Mouse (Mus musculus) forebrain, embryonic 15.5 days (tissue): ENCODE measurements around the gene Retnla. TPM values are rescaled to one million over a fixed set of nuclear protein-coding genes. Genes with fewer than 3 reads are reported as not detected.
"Not testable (repeated sequence)": the region's sequence is repeated elsewhere in the genome, so short reads cannot be mapped to it uniquely, and the experiment has no call there.

ENCODE experiments used
- ATAC-seq: fragments of 200-750 bp; cut with Nextera tagmentation; replicated peaks from 2 replicates; pipeline ENCODE4 v1.8.0; 2017; ENCODE audit warnings: mild to moderate bottlenecking, moderate TSS enrichment, moderate library complexity
- H3K27ac ChIP-seq: fragments of 300-500 bp; sonication (generic); replicated peaks from 2 replicates; pipeline ENCODE4 v1.5.1; 2015; ENCODE audit warnings: mild to moderate bottlenecking, inconsistent platforms
- H3K27me3 ChIP-seq: fragments of 300-500 bp; sonication (generic); 2 replicates; pipeline ENCODE4 v1.6.1; 2015; ENCODE audit warnings: inconsistent platforms
- H3K36me3 ChIP-seq: fragments of 300-500 bp; sonication (generic); 2 replicates; pipeline ENCODE4 v1.6.1; 2015; ENCODE audit warnings: mild to moderate bottlenecking, inconsistent platforms
- H3K4me1 ChIP-seq: fragments of 300-500 bp; sonication (generic); 2 replicates; pipeline ENCODE4 v1.6.1; 2015; ENCODE audit warnings: inconsistent platforms
- H3K4me2 ChIP-seq: fragments of 300-500 bp; sonication (generic); replicated peaks from 2 replicates; pipeline ENCODE4 v1.6.1; 2015; ENCODE audit warnings: mild to moderate bottlenecking, inconsistent platforms
- H3K4me3 ChIP-seq: fragments of 300-500 bp; sonication (generic); 2 replicates; pipeline ENCODE4 v1.5.1; 2015; ENCODE audit warnings: mild to moderate bottlenecking, inconsistent platforms
- H3K9ac ChIP-seq: fragments of 300-500 bp; sonication (generic); replicated peaks from 2 replicates; pipeline ENCODE4 v1.6.1; 2015; ENCODE audit warnings: mild to moderate bottlenecking, inconsistent platforms
- H3K9me3 ChIP-seq: fragments of 300-500 bp; sonication (generic); 2 replicates; pipeline ENCODE4 v1.6.1; 2016; ENCODE audit warnings: inconsistent platforms
- WGBS: fragments of 180-500 bp; shearing (Covaris S2); methylation state at CpG from one replicate; pipeline ENCODE4 v1.1.7; 2015; ENCODE audit warnings: mixed read lengths; 5-methylcytosine and 5-hydroxymethylcytosine counted together
- polyA plus RNA-seq: library from polyadenylated mRNA; unstranded; fragments of >200 nt; fragmentation: Nextera tagmentation; extraction: Ambion mirVana; gene quantifications from 2 replicates; pipeline ENCODE4 v1.2.1, GENCODE M21; 2015

Retnla gene
- polyA plus RNA-seq, 1 experiment from 2014 or later = not detected

DNA sequence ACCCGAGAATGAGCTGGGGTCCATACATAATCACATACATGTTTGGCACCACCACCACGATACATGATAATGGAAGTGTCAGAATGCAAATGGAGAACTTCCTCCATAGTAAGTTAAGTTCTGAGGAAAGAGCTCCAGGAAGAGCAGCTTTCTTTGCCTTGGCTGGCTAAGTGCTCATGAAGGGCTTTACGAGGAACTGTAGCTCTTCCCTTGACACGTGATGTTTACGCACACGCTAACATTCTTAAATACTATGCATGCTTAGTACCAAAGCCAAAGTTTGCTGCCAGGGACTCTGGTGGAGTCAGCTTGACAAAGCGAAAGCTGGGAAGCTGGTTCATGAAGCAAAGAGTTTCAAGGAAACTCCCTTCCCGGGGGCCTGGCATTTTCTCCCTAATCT, 10.3 kb upstream of the Retnla start:
- Histone ChIP-seq H3K4me1 (no peaks in the 10 kb centered on the region), H3K36me3 (no peaks in the 10 kb centered on the region), H3K9ac (no peak overlapping the region), H3K4me3 (no peak overlapping the region), H3K9me3 (no peaks in the 10 kb centered on the region), H3K27ac (no peak overlapping the region), H3K27me3 (no peaks in the 10 kb centered on the region), H3K4me2 (no peak overlapping the region)
- 90% methylated on average over 8 of the region's 8 CpGs for WGBS
- no peak for ATAC-seq

DNA sequence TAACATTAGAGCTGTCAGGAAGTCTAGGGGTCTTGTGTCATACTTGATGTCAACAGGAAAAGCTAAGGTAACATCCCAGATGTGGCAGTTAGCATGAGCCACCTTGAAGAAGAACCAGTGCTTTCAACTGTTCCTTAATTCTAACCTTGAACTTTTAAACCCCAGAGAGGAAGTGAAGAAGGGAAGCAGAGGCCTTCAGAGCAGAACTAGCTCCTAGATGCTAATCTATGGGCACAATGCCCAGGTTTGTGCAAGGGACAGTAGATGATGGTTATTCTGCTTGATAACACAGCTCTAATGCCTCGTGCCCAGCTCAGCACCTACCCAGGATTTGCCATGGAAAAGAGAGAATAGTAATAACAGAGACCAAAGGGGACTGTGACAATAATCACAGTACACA, 8.7 kb upstream of the Retnla start:
- not testable (repeated sequence) for H3K36me3 ChIP-seq, ATAC-seq, H3K4me3 ChIP-seq, H3K27me3 ChIP-seq, H3K4me2 ChIP-seq, H3K9me3 ChIP-seq, H3K9ac ChIP-seq, H3K4me1 ChIP-seq, H3K27ac ChIP-seq
- 62% methylated on average over 1 of the region's 1 CpGs for WGBS

DNA sequence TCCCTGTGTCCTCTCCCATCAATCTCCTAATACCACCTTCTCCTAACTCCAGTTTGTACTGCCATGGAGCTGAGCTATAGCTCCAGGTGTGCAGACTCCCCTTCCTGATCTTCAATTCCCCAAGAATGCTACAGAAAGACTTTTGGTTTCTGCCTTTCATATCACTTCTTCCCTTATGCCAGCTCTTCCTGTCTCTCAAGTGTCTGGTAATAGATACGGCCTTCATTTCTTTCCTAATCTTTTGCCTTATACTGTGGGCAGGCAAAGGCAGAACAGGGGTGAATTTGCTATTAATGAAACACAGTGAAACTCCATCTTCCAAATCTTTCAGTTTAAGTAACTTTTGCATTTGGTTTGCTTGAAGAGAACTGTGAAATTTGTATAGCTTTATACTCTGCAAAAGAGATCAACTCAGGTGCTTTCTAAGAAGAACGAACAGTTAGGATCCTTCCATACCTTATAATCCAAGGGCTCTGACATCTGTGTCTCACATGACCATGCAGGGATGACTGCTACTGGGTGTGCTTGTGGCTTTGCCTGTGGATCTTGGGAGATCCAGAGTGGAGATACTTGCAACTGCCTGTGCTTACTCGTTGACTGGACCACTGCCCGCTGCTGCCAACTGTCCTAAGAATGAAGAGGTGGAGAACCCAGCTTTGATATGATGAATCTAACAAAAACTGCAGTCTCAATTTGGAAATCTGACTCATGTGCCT, 1.5 kb downstream of the Retnla start:
- H3K9me3 ChIP-seq = no peaks in the 10 kb centered on the region
- H3K4me2 ChIP-seq = no peak overlapping the region
- no peaks in the 10 kb centered on the region for H3K27me3 ChIP-seq
- H3K4me1 ChIP-seq = no peaks in the 10 kb centered on the region
- WGBS = 94% methylated on average over 4 of the region's 4 CpGs
- H3K9ac ChIP-seq = no peak overlapping the region
- ATAC-seq = no peak
- no peak overlapping the region for H3K4me3 ChIP-seq
- no peaks in the 10 kb centered on the region for H3K36me3 ChIP-seq
- H3K27ac ChIP-seq = no peak overlapping the region

DNA sequence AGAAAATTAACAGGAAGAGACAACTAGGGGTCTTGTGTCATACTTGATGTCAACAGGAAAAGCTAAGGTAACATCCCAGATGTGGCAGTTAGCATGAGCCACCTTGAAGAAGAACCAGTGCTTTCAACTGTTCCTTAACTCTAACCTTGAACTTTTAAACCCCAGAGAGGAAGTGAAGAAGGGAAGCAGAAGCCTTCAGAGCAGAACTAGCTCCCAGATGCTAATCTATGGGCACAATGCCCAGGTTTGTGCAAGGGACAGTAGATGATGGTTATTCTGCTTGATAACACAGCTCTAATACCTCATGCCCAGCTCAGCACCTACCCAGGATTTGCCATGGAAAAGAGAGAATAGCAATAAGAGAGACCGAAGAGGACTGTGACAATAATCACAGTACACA, 22.7 kb downstream of the Retnla start:
- ATAC-seq, H3K9me3 ChIP-seq, H3K36me3 ChIP-seq, H3K27me3 ChIP-seq, H3K4me1 ChIP-seq, H3K9ac ChIP-seq, H3K4me2 ChIP-seq, H3K4me3 ChIP-seq, H3K27ac ChIP-seq: not testable (repeated sequence)
- 93% methylated on average over 1 of the region's 1 CpGs for whole genome bisulfite sequencing

- WGBS = 66% methylated on average over 2 of the region's 2 CpGs
- H3K9ac ChIP-seq = no peak overlapping the region
These were observed 25.3 kb downstream of the Retnla start for GRCm38 (mm10) chr16:48867690-48868089.

DNA sequence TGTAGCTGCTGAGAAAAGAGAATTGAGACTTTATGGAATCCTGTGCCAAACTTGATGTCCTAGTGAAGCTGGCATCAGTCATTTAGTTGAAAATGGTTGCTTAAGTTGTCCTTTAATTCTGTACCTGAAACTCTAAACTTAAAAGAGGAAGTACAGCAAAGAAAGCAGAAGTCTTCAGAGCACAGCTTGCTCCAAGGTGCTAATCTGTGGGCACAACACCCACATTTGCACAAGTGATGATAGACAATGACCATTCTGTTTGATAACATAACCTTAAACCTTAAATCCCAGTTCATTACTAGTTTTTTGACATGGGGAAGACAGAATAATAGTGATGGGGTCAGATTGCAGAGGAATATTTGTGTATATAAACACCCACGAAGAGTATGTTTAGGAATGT, 26.3 kb downstream of the Retnla start:
- Histone ChIP-seq H3K27ac (no peak overlapping the region), H3K4me2 (no peak overlapping the region), H3K36me3 (no peaks in the 10 kb centered on the region), H3K27me3 (no peaks in the 10 kb centered on the region), H3K4me3 (no peak overlapping the region), H3K9me3 (no peaks in the 10 kb centered on the region), H3K9ac (no peak overlapping the region), H3K4me1 (no peaks in the 10 kb centered on the region)
- ATAC-seq = no peak
- 92% methylated on average over 1 of the region's 1 CpGs for WGBS

More at GRCm38 (mm10) chr16:48867690-48868089, 25.3 kb downstream of the Retnla start:
- H3K4me2 ChIP-seq = no peak overlapping the region
- no peaks in the 10 kb centered on the region for H3K4me1 ChIP-seq
- H3K4me3 ChIP-seq = no peak overlapping the region
- no peak for ATAC-seq
- no peaks in the 10 kb centered on the region for H3K9me3 ChIP-seq
- H3K36me3 ChIP-seq = no peaks in the 10 kb centered on the region
- no peak overlapping the region for H3K27ac ChIP-seq
- no peaks in the 10 kb centered on the region for H3K27me3 ChIP-seq

DNA sequence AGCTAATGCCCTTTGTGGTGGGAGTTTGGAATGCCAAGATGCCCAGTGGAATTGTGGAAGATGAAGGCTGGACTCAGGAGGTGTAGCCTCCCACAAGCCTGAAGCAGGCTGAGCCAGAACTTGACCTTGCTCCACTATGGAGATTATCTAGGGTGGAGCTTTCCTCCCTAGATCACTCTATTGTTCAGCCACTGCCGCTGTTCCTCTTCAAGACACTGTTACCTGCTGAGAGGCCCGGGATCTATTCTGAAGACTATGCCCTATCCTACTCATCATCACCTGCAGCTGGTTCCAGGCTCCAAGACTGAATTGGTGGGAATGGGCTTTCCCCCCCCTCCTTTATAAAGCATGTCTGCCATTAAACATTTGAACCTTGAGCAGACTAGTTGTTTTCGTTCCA, 27.3 kb downstream of the Retnla start:
- H3K27ac ChIP-seq = no peak overlapping the region
- no peak for ATAC-seq
- WGBS = 70% methylated on average over 3 of the region's 3 CpGs
- H3K36me3 ChIP-seq = no peaks in the 10 kb centered on the region
- H3K4me3 ChIP-seq = no peak overlapping the region
- H3K27me3 ChIP-seq = no peaks in the 10 kb centered on the region
- no peaks in the 10 kb centered on the region for H3K9me3 ChIP-seq
- no peak overlapping the region for H3K9ac ChIP-seq
- no peak overlapping the region for H3K4me2 ChIP-seq
- H3K4me1 ChIP-seq = no peaks in the 10 kb centered on the region

DNA sequence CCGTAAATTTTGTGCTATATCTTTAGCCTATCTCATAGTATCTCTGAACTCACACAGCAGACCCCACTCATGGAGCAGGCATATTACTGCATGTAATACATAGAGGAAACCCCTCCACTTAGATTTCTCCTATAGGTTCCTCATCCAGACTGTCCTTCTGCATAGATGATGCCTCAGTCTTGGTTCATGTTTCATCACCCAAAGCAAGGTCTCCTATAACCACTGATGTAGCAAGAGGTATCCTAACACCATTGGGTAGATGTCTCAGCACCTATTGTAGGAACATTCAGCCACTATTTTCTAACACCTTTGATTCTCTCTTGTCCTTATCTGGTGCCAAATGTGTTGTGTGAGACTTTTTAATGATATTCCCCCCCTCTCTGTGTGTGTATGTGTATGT, 29.4 kb downstream of the Retnla start:
- Histone ChIP-seq H3K27ac (no peak overlapping the region), H3K4me3 (no peak overlapping the region), H3K27me3 (no peaks in the 10 kb centered on the region), H3K4me2 (no peak overlapping the region), H3K4me1 (no peaks in the 10 kb centered on the region), H3K36me3 (no peaks in the 10 kb centered on the region), H3K9me3 (no peaks in the 10 kb centered on the region), H3K9ac (no peak overlapping the region)
- 88% methylated on average over 1 of the region's 1 CpGs for WGBS
- ATAC-seq = no peak

DNA sequence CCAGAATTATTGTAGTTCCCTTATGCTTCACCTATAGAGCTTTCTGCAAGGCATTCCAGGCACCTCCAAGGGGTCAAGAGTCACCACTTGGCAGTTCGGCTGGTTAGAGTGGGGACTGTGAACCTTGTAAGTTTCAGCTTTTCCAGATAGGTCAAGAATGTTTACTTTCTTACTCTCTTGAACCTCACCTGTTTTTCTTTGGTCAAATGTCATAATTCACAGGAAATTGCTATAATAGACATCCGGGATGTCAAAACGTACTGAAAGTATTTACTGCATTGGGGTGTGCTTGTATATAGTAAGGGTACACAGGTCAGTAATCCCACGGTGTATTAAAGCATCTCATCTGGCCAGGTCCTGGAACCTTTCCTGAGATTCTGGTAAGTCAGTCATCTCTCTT, 30.0 kb downstream of the Retnla start, which contains the start of gene Retnlg:
Gene Retnlg, plus strand, starts transcription at position 301 of the 400 bp plus-strand sequence.
- Histone ChIP-seq H3K4me3 (no peak within 1 kb of the TSS), H3K27ac (no peak within 1 kb of the TSS), H3K36me3 (no peaks in the 10 kb centered on the region), H3K9me3 (no peaks in the 10 kb centered on the region), H3K27me3 (no peaks in the 10 kb centered on the region), H3K4me2 (no peak within 1 kb of the TSS), H3K4me1 (no peaks in the 10 kb centered on the region), H3K9ac (no peak within 1 kb of the TSS)
- WGBS = 93% methylated on average over 4 of the region's 4 CpGs
- ATAC-seq = no peak

GRCm38 (mm10) chr16:48890733-48891132, 48.4 kb downstream of the Retnla start:
- Histone ChIP-seq H3K9me3 (no peaks in the 10 kb centered on the region), H3K27me3 (no peaks in the 10 kb centered on the region), H3K4me2 (no peak overlapping the region), H3K4me3 (no peak overlapping the region), H3K36me3 (no peaks in the 10 kb centered on the region), H3K9ac (no peak overlapping the region), H3K4me1 (no peaks in the 10 kb centered on the region), H3K27ac (no peak overlapping the region)
- WGBS = 73% methylated on average over 2 of the region's 2 CpGs
- ATAC-seq = no peak

Other genes starting within 250 kb of the Retnla start
- not detected in 2 replicates for gene Trat1, start 70.5 kb upstream of the Retnla start, polyA plus RNA-seq
- not detected in 2 replicates for gene Retnlb, start 25.7 kb upstream of the Retnla start, polyA plus RNA-seq
- gene Retnlg, start 30.1 kb downstream of the Retnla start, polyA plus RNA-seq = 0.32 and 0.34 TPM in 2 replicates
- gene Dzip3, start 151.6 kb downstream of the Retnla start, polyA plus RNA-seq = 48.4 and 48.7 TPM in 2 replicates
- 17.5 and 20.0 TPM in 2 replicates for gene Cip2a, start 151.6 kb downstream of the Retnla start, polyA plus RNA-seq
- 0.05 and 0.11 TPM in 2 replicates for gene Myh15, start 214.9 kb downstream of the Retnla start, polyA plus RNA-seq